ENCODE assay signal across 10 mouse cellular contexts in genomic region chr17:27549234-27549633, GRCm38 (mm10). TPM values are rescaled to one million over a fixed set of nuclear protein-coding genes. Genes with fewer than 3 reads are reported as not detected.
A peak's percentile ranks its signal among the peaks of the same experiment; 100 is the strongest.
DNase-seq lines count a peak whose midpoint lies in the region; ATAC-seq and TF ChIP-seq lines count a peak whose summit lies in the region.
"Had no signal": no experiment of that assay in that cellular context is flagged by ENCODE, and none has a peak within 500 bp of the region (broad histone marks: within the 10 kb centered on the region; RNA-seq: fewer than 3 reads in every experiment).

No protein-coding gene starts in this region.

- H3K27ac ChIP-seq in heart, embryonic 11.5 days (ENCODE audit: low read depth, low read length): no peak overlapping the region
- H3K27ac ChIP-seq in hindbrain, embryonic 16.5 days (ENCODE audit: low read depth, low read length): no peak overlapping the region

- no peaks in the 10 kb centered on the region for H3K9me3 ChIP-seq in heart, embryonic 11.5 days (replicated peaks; ENCODE audit: control insufficient read depth, low read length)
- H3K9me3 ChIP-seq in G1E (replicated peaks): no peaks in the 10 kb centered on the region
- no peaks in the 10 kb centered on the region for H3K9me3 ChIP-seq in hindbrain, embryonic 16.5 days (ENCODE audit: control insufficient read depth, low read length)

- no peaks in the 10 kb centered on the region for H3K27me3 ChIP-seq in heart, embryonic 11.5 days (ENCODE audit: control insufficient read depth, insufficient read depth, low read length)
- H3K27me3 ChIP-seq in G1E (ENCODE audit: insufficient read depth, low read length): peaks cover 15% of the 10 kb centered on the region
- H3K27me3 ChIP-seq in hindbrain, embryonic 16.5 days (replicated peaks; ENCODE audit: control insufficient read depth, insufficient read depth, low read length): no peaks in the 10 kb centered on the region; the same call in 1 of the 2 replicates

- no peak for DNase-seq in heart, adult 9 months (ENCODE audit: low spot score in 2 of 2)
- no peak for DNase-seq in G1E (ENCODE audit: low spot score)
- peak; percentile 65 for DNase-seq in Muller cell, postnatal 12 days (ENCODE audit: inconsistent ontology term)
- DNase-seq in right cerebral cortex, postnatal 10 days (ENCODE audit: low spot score in 2 of 2): no peak
- no peak for DNase-seq in left cerebral cortex, adult 11 months (ENCODE audit: low spot score)
- DNase-seq: cerebellum, adult 2 months; thymus, adult 2 months had no signal

- no peak overlapping the region for H3K4me3 ChIP-seq in heart, embryonic 11.5 days (ENCODE audit: low read depth, low read length)
- peak overlapping the region; percentile 11; the same call in 1 of the 2 replicates for H3K4me3 ChIP-seq in G1E (ENCODE audit: low read depth, low read length)
- no peak overlapping the region for H3K4me3 ChIP-seq in hindbrain, embryonic 16.5 days (ENCODE audit: low read length)

- 0 out of 2 replicates have a peak overlapping the region, but pooled peaks have one; percentile 44 for H3K9ac ChIP-seq in heart, embryonic 11.5 days (ENCODE audit: low read depth, low read length)
- peak overlapping the region; percentile 22; the same call in 1 of the 2 replicates for H3K9ac ChIP-seq in hindbrain, embryonic 16.5 days (ENCODE audit: low read depth, low read length)

- no peak for TF ChIP-seq CTCF in G1E (IDR thresholded peaks at IDR 0.05; ENCODE audit: low read depth, low read length)

- no peak for ATAC-seq in heart, embryonic 11.5 days (replicated peaks; ENCODE audit: insufficient number of reproducible peaks, low FRiP score, low TSS enrichment)
- ATAC-seq in G1E (ENCODE audit: extremely low read depth, insufficient number of reproducible peaks, low FRiP score, poor library complexity, severe bottlenecking): no peak
- no peak for ATAC-seq in hindbrain, embryonic 16.5 days

- 62% methylated on average over 8 of the region's 8 CpGs for WGBS in heart, embryonic 11.5 days (ENCODE audit: insufficient replicate concordance)
- WGBS in hindbrain, embryonic 16.5 days: 47% methylated on average over 8 of the region's 8 CpGs

- H3K4me2 ChIP-seq in heart, embryonic 11.5 days: no peak overlapping the region
- H3K4me2 ChIP-seq in hindbrain, embryonic 16.5 days (ENCODE audit: low read length): no peak overlapping the region

- H3K36me3 ChIP-seq in heart, embryonic 11.5 days (ENCODE audit: control insufficient read depth, insufficient read depth, low read length): no peaks in the 10 kb centered on the region
- H3K36me3 ChIP-seq in G1E (replicated peaks): peaks cover 8% of the 10 kb centered on the region
- no peaks in the 10 kb centered on the region for H3K36me3 ChIP-seq in hindbrain, embryonic 16.5 days (ENCODE audit: control insufficient read depth, insufficient read depth, low read length)

- peaks cover 12% of the 10 kb centered on the region for H3K4me1 ChIP-seq in heart, embryonic 11.5 days (ENCODE audit: control insufficient read depth, insufficient read depth, low read length)
- H3K4me1 ChIP-seq in G1E (ENCODE audit: insufficient read depth, low read depth, low read length): peaks cover 54% of the 10 kb centered on the region
- H3K4me1 ChIP-seq in hindbrain, embryonic 16.5 days (ENCODE audit: control insufficient read depth, insufficient read depth, low read depth, low read length): peaks cover 4% of the 10 kb centered on the region; the same call in 1 of the 2 replicates

RNA-seq across cellular contexts. Expression of gene Hmga1, which starts 7.1 kb away (rescaled TPM):
- polyA plus RNA-seq in heart, embryonic 11.5 days (2014; fragmentation: Nextera tagmentation; extraction: Ambion mirVana): 261 and 278 TPM in 2 replicates
- total RNA-seq in G1E (2014; fragmentation: Nextera tagmentation) (270 and 298 TPM in 2 replicates), G1E (2017) (123 and 131 TPM in 2 replicates)
- polyA plus RNA-seq in G1E (2012): 1,702 and 2,389 TPM in 2 replicates
- 144 and 155 TPM in 2 replicates for polyA plus RNA-seq in hindbrain, embryonic 16.5 days (2015; fragmentation: Nextera tagmentation; extraction: Ambion mirVana)

RNA-seq across cellular contexts. Expression of gene AI413582, which starts 16.3 kb away (rescaled TPM):
- 18.1 and 18.3 TPM in 2 replicates for polyA plus RNA-seq in heart, embryonic 11.5 days (2014; fragmentation: Nextera tagmentation; extraction: Ambion mirVana)
- 78.2 and 85.2 TPM in 2 replicates for total RNA-seq in G1E (2014; fragmentation: Nextera tagmentation)
- total RNA-seq in G1E (2017): 50.8 and 57.0 TPM in 2 replicates
- 159 and 163 TPM in 2 replicates for polyA plus RNA-seq in G1E (2012)
- 77.2 and 83.3 TPM in 2 replicates for polyA plus RNA-seq in hindbrain, embryonic 16.5 days (2015; fragmentation: Nextera tagmentation; extraction: Ambion mirVana)

RNA-seq across cellular contexts. Expression of gene Grm4, which starts 28.0 kb away (rescaled TPM):
- 0.06 and 0.07 TPM in 2 replicates for polyA plus RNA-seq in heart, embryonic 11.5 days (2014; fragmentation: Nextera tagmentation; extraction: Ambion mirVana)
- not detected in 2 replicates for total RNA-seq in G1E (2014; fragmentation: Nextera tagmentation)
- 0.05 TPM in 1 of 2 replicates, not detected in the other for total RNA-seq in G1E (2017)
- 0.02 TPM in 1 of 2 replicates, not detected in the other for polyA plus RNA-seq in G1E (2012)
- polyA plus RNA-seq in hindbrain, embryonic 16.5 days (2015; fragmentation: Nextera tagmentation; extraction: Ambion mirVana): 9.3 and 10.0 TPM in 2 replicates
- total RNA-seq: liver, adult 2 months had no signal
- polyA plus RNA-seq: liver, adult 2 months had no signal
